Mouse (Mus musculus): ENCODE data around the gene Syt17. TPM values are rescaled to one million over a fixed set of nuclear protein-coding genes. Genes with fewer than 3 reads are reported as not detected.
"Not testable (repeated sequence)": the region's sequence is repeated elsewhere in the genome, so short reads cannot be mapped to it uniquely, and the experiment has no call there.

Syt17 gene
- total and polyA plus RNA-seq, 3 experiments, result 1.0 to 1.8 (median 1.4) TPM

DNA sequence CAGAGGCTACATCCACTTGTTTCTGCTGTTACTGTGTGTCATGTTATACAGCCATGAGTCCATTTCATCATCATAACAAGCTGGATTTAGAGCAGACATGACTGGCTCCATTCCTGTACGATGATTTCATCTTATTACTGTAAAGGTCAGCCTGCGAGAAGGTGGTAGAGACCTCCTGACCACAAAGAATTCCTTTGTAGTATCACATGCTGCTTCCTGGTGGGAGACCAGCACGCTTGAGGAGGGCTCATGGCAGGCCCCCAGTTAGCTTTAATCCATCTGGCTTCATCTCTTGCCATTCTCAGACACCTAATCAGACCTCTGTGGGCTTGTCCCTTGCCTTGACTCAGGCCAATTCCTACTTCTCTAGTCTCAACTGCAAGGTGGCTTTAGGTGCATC lies 85.8 kb downstream of the Syt17 start:
- Histone ChIP-seq H3K79me2 (replicated peaks; ENCODE audit: control insufficient read depth, insufficient read depth, low read length) (no peaks in the 10 kb centered on the region), H3K27me3 (ENCODE audit: control insufficient read depth, insufficient read depth, low read length) (no peaks in the 10 kb centered on the region), H3K9ac (ENCODE audit: low read depth, low read length) (no peak overlapping the region), H3K36me3 (ENCODE audit: control insufficient read depth, insufficient read depth, low read length) (no peaks in the 10 kb centered on the region), H3K4me3 (no peak overlapping the region), H3K27ac (no peak overlapping the region), H3K4me1 (ENCODE audit: control insufficient read depth, insufficient read depth, low read length) (no peaks in the 10 kb centered on the region)
- intact Hi-C loops (cut with DNase I), result no loop called here
- no peak for TF ChIP-seq POLR2A (IDR thresholded peaks at IDR 0.05; ENCODE audit: insufficient read depth, low read depth, low read length)
- TF ChIP-seq EP300 (IDR thresholded peaks at IDR 0.05; ENCODE audit: insufficient read depth, low read depth, low read length), result no peak
- no peak for TF ChIP-seq CTCF (IDR thresholded peaks at IDR 0.05)
- WGBS, result 39% methylated on average over 3 of the region's 3 CpGs
- no peak for DNase-seq

DNA sequence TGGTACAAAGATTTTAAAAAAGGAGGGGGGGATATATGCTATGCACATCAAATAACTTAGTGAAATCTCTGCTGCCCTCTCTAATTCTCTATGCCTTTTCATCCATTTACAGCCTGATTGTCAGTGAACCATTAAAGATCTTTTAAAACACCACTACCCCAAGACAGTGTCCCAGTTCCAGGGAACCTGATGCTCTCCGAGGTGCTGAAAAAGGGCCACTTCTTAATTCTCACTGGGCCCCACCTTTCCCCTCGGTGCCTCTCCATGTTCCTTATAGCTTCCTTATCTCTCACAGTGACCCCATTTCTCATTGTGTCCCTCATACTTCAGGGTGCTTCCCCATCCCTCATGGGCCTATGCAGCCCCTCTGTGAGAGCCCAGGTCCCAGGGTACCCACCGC lies 89.0 kb downstream of the Syt17 start:
- no peak overlapping the region for H3K4me3 ChIP-seq
- H3K36me3 ChIP-seq (ENCODE audit: control insufficient read depth, insufficient read depth, low read length), result no peaks in the 10 kb centered on the region
- H3K9ac ChIP-seq (ENCODE audit: low read depth, low read length), result no peak overlapping the region
- no peaks in the 10 kb centered on the region for H3K79me2 ChIP-seq (replicated peaks; ENCODE audit: control insufficient read depth, insufficient read depth, low read length)
- intact Hi-C loops (cut with DNase I), result no loop called here
- WGBS, result 41% methylated on average over 3 of the region's 3 CpGs
- TF ChIP-seq EP300 (IDR thresholded peaks at IDR 0.05; ENCODE audit: insufficient read depth, low read depth, low read length), result no peak
- TF ChIP-seq CTCF (IDR thresholded peaks at IDR 0.05), result no peak
- TF ChIP-seq POLR2A (IDR thresholded peaks at IDR 0.05; ENCODE audit: insufficient read depth, low read depth, low read length), result no peak
- H3K27me3 ChIP-seq (ENCODE audit: control insufficient read depth, insufficient read depth, low read length), result no peaks in the 10 kb centered on the region
- no peak for DNase-seq
- H3K4me1 ChIP-seq (ENCODE audit: control insufficient read depth, insufficient read depth, low read length), result no peaks in the 10 kb centered on the region
- no peak overlapping the region for H3K27ac ChIP-seq

DNA sequence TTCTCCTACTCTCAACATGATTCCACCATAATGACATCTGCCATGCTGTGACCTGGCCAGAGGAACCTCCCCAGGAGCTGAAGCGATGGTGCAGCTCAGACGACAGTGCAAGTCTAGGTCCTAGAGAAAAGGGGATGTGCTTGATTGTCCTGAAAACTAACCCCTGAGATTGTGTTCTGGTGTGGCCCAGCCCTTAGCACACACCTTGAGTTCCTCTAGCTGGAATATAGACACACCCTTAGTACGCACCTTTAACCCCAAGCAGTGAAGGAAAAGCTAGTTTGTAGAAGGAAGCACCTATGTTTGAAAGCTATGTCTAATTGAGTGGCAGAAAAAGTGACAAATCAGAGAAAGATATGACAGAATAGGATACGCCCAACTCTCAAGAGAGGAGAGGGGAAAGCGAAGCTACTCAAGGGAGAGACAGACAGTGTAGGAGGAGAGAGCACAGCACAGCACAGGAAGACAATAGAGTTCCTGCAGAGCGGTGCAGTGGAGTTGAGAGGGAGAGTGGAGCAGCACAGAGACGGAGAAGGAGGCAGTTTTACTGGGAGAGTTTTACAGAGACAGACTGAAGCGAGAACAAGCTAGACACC lies 91.5 kb downstream of the Syt17 start:
- H3K9ac ChIP-seq (ENCODE audit: low read depth, low read length); H3K27me3 ChIP-seq (ENCODE audit: control insufficient read depth, insufficient read depth, low read length); intact Hi-C loops (cut with DNase I); H3K36me3 ChIP-seq (ENCODE audit: control insufficient read depth, insufficient read depth, low read length); H3K4me1 ChIP-seq (ENCODE audit: control insufficient read depth, insufficient read depth, low read length); H3K27ac ChIP-seq; H3K4me3 ChIP-seq; DNase-seq; H3K79me2 ChIP-seq (replicated peaks; ENCODE audit: control insufficient read depth, insufficient read depth, low read length): not testable (repeated sequence)
- WGBS, result 85% methylated on average over 8 of the region's 8 CpGs

DNA sequence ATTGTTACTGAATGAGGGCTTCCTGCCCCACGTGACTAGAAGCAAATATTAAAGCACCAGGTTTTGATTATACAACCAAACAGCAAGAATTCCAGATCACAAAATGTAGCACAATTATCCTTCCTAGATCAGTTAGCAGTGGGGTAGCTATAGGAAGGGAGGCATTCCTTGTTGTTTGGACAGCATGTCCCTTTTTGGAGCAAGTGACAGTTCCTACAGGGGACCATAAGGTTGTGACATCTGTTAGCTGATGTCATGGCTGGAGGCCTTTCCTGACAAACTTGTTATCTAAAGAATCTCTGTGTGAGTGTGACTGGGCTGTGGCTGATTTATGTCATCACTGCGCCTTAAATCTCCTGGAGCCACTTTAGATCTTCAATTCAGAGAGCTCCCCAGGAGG lies 97.2 kb downstream of the Syt17 start:
- Histone ChIP-seq H3K9ac (ENCODE audit: low read depth, low read length) (no peak overlapping the region), H3K79me2 (replicated peaks; ENCODE audit: control insufficient read depth, insufficient read depth, low read length) (no peaks in the 10 kb centered on the region), H3K36me3 (ENCODE audit: control insufficient read depth, insufficient read depth, low read length) (no peaks in the 10 kb centered on the region), H3K4me1 (ENCODE audit: control insufficient read depth, insufficient read depth, low read length) (no peaks in the 10 kb centered on the region), H3K27ac (no peak overlapping the region), H3K4me3 (no peak overlapping the region), H3K27me3 (ENCODE audit: control insufficient read depth, insufficient read depth, low read length) (no peaks in the 10 kb centered on the region; the same call in 1 of the 2 replicates)
- intact Hi-C loops (cut with DNase I), result no loop called here
- TF ChIP-seq EP300 (IDR thresholded peaks at IDR 0.05; ENCODE audit: insufficient read depth, low read depth, low read length) (no peak), CTCF (IDR thresholded peaks at IDR 0.05) (no peak), POLR2A (IDR thresholded peaks at IDR 0.05; ENCODE audit: insufficient read depth, low read depth, low read length) (no peak)
- DNase-seq, result no peak
- WGBS, result 65% methylated on average over 2 of the region's 2 CpGs

GRCm38 (mm10) chr7:118346943-118347342 lies 101.1 kb downstream of the Syt17 start:
- TF ChIP-seq EP300 (IDR thresholded peaks at IDR 0.05; ENCODE audit: insufficient read depth, low read depth, low read length) (no peak), POLR2A (IDR thresholded peaks at IDR 0.05; ENCODE audit: insufficient read depth, low read depth, low read length) (no peak), CTCF (IDR thresholded peaks at IDR 0.05) (no peak)
- intact Hi-C loops (cut with DNase I), result no loop called here
- H3K4me3 ChIP-seq, result no peak overlapping the region
- 60% methylated on average over 2 of the region's 2 CpGs for WGBS
- no peak overlapping the region for H3K27ac ChIP-seq
- no peaks in the 10 kb centered on the region for H3K79me2 ChIP-seq (replicated peaks; ENCODE audit: control insufficient read depth, insufficient read depth, low read length)
- no peak overlapping the region for H3K9ac ChIP-seq (ENCODE audit: low read depth, low read length)
- H3K27me3 ChIP-seq (ENCODE audit: control insufficient read depth, insufficient read depth, low read length), result no peaks in the 10 kb centered on the region
- no peaks in the 10 kb centered on the region for H3K4me1 ChIP-seq (ENCODE audit: control insufficient read depth, insufficient read depth, low read length)
- H3K36me3 ChIP-seq (ENCODE audit: control insufficient read depth, insufficient read depth, low read length), result no peaks in the 10 kb centered on the region
- DNase-seq, result no peak

GRCm38 (mm10) chr7:118346432-118346831 lies 101.6 kb downstream of the Syt17 start:
- Histone ChIP-seq H3K4me3 (no peak overlapping the region), H3K27me3 (ENCODE audit: control insufficient read depth, insufficient read depth, low read length) (no peaks in the 10 kb centered on the region), H3K36me3 (ENCODE audit: control insufficient read depth, insufficient read depth, low read length) (no peaks in the 10 kb centered on the region), H3K79me2 (replicated peaks; ENCODE audit: control insufficient read depth, insufficient read depth, low read length) (no peaks in the 10 kb centered on the region), H3K4me1 (ENCODE audit: control insufficient read depth, insufficient read depth, low read length) (no peaks in the 10 kb centered on the region), H3K27ac (no peak overlapping the region), H3K9ac (ENCODE audit: low read depth, low read length) (no peak overlapping the region)
- no peak for DNase-seq
- intact Hi-C loops (cut with DNase I), result no loop called here
- 37% methylated on average over 2 of the region's 2 CpGs for WGBS
- no peak for TF ChIP-seq POLR2A (IDR thresholded peaks at IDR 0.05; ENCODE audit: insufficient read depth, low read depth, low read length)
- no peak for TF ChIP-seq CTCF (IDR thresholded peaks at IDR 0.05)
- TF ChIP-seq EP300 (IDR thresholded peaks at IDR 0.05; ENCODE audit: insufficient read depth, low read depth, low read length), result no peak
